Mouse (Mus musculus) lung, postnatal 4 days (tissue): ENCODE measurements around the gene Sgsh.

Experiments
- DNase-seq, 2 experiments: peaks; one replicate each; pipeline ENCODE4 v3.0.0; 2021

Sgsh gene

DNA sequence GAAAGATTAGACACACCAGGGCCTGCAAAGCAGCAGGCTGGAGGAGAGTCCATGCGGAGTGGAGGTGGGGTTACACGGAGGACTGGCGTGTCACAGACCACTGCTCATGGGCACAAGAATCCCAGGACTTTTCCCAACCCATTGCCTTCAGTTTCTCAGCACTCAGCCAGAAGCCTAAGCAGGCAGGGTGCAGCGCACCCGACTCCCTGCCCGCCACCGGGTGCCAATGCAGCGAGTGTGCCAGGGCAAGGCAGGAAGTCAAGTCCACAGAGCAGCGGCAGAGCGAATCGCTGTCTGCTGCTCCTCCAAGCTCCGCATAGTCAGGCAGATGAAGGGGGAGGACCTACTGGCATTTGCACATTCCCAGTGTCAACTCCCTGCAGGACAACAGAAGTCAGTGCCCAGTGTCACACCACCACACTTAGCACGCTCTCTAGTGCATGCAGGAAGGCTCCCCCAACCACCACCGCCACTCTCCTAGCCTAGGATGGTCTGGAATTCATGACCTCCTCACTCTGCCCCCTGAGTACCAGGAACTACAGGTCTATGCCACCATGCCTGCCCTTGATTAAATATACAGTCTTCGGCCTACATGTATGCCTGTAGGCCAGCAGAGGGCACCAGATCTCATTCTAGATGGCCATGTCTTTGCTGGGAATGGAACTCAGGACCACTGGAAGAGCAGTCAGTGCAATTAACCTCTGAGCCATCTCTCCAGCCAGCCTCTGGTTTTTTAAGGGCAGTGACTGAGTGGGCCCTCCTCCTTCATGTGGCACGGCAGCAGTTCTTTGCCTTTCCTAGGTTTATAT is 50.2 kb downstream of the Sgsh start:
- DNase-seq: peak in 1 of 2 experiments; percentile 43

DNA sequence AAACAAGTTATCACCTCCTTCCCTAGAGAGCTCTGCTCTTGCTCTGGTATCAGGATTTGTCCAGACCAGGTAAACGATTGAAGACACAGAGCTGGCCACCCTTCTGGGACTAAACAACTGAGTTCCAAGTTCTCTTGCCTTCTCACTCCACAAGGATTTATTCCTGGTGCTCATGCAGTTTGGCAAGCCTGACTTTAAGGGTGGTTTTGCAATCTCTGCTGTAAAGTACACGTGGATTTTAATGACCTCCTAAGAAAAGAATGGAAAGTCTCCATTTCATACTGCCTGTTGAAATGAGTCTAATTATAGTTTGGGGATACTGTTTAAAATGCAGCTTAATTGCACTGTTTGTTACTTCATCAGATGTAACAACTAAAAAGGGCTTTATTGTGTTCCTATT is 54.4 kb downstream of the Sgsh start:
- no peak for DNase-seq

DNA sequence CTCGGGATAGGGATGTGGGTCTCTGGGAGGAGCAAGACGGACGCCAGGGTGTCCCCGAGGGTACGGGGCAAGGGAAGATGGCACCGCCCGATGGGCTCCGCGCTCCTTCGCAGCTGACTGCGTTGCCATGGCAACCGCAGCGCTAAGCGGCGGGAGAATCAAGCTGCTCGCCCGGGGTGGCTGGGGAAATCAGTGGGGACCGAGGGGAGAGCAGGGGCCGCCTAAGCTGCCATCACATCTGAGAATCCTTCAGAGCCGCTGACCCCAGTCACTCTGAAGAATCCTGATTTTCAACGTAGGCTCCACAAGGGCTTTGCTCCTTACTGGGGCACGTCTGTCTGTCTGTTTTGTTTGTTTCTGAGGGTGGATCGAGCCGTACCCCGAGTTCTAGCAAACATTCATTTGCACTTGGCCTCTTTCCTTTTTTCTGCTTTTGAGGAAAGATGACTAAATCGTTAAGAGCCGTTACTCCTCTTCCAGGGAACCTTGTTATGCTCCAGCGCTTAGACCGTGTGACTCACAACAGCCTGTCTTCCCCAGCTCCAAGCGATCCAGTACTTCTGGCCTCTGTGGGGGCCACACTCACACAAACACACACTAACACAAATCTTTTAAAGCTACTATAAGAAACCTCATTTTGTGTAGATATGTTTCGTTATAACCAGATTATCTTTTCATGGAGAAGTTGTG is 54.9 kb downstream of the Sgsh start:
- DNase-seq: no peak

DNA sequence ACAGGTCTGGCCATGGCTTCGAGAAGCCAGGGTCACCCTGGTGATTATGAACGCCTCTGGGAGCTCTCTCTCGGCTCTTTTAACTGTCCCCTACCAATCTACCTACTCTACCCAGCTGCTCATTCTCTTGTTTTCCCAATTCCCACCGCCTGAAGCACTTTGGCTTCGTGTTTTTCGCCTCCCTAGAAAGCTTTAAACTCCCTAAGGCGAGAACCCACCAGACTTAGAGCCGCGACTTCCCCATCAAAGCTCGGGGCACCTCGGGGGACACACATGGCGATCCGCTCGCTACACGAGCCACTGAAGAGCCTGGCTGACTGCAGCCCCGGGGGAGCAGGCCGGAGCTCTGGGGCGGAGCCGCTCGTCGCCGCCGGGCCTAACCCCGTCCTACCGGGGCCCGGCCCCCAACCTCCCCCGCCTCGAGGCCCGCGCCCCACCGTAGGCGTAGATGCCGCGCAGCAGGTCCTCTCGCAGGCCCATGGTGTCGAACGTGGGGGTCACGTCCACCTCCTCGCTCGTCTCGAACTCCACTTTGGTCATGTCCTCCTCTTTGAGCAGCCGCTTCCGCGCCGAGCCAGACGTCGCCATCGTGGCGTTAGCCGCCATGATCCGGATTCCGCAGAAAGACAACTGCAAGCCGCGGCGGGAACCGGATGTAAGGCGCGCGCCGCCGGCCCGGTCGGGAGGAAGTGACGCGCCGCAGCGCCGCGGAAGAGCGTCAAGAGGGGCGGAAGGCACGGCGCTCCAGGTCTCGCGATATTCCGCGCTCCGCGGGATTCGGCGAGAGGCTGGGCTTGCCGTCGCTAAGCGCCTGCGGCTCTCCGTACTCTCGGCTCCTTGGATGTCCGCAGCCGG is 55.7 kb downstream of the Sgsh start, which contains the start of gene Eif4a3:
TSS of gene Eif4a3 (minus strand) at position 699 of the 855 bp plus-strand sequence.
- peak; percentile 98 for DNase-seq

DNA sequence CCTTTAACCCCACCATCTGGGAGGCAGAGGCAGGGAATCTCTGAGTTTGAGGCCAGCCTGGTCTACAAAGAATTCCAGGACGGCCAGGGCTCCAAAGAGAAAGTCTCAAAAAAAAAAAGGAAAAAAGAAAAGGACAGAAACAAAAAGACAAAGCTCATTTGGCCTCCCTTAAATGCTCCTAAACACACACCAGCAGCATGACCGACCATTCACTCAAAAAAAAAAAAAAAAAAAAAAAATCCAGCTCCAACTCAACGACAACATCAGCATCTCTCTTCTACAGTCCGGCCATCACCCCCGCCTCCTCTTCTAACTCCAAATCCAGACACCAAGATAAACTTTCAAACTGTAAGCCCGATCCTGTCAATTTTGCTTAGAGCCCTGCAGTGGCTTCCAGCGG is 56.4 kb downstream of the Sgsh start:
- no peak for DNase-seq

DNA sequence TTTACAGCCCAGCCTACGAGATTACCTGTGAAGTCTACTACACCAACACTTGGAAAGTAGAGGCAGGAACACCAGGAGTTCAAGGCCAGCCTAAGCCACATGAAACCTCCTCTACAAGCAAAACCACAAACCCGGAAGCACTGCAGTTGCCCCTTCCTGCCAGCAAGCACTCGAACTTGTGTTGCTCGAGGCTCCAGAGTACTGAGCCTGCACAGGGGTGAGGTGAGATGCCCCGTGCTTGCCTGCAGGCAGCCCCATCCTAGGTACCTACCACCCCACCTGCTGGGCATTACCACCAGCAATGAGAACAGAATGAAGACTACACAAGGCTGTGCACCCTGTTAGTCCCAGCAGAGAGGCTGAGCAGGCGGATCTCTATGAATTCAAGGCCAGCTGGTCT is 57.3 kb downstream of the Sgsh start:
- DNase-seq: no peak
